Mouse (Mus musculus): ENCODE measurements around the gene Serpina9. TPM values are rescaled to one million over a fixed set of nuclear protein-coding genes. Genes with fewer than 3 reads are reported as not detected.

Gene Serpina9
- polyA plus RNA-seq, 1 experiment from 2014 or later, result not detected

DNA sequence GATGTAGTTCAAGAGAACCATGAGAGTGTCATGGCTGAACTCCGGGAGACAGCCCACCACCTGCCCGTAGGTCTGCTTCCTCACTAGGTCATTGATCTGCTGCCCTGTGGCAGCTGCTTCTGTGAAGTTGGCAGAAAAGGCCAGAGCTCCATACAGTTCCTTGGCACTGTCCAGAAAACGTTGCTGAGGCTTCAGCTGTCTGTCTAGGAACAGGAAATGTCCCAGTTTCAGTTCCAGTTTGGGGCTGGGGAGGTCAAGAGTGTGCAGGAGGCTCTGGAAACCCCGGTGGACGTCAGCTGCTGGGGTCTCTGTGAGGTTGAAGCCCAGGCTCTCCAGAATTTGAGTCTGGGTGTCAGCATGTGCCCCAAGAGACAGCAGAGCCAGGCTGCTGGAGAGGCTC lies 27.7 kb downstream of the Serpina9 start:
- Histone ChIP-seq H3K4me1 (no peaks in the 10 kb centered on the region), H3K4me3 (no peak overlapping the region), H3K27me3 (replicated peaks; ENCODE audit: low read depth, poor library complexity, severe bottlenecking) (no peaks in the 10 kb centered on the region), H3K27ac (replicated peaks) (no peak overlapping the region), H3K9me3 (no peaks in the 10 kb centered on the region), H3K36me3 (replicated peaks) (no peaks in the 10 kb centered on the region)
- 66% methylated on average over 5 of the region's 5 CpGs for WGBS
- DNase-seq (ENCODE audit: low spot score), result no peak

DNA sequence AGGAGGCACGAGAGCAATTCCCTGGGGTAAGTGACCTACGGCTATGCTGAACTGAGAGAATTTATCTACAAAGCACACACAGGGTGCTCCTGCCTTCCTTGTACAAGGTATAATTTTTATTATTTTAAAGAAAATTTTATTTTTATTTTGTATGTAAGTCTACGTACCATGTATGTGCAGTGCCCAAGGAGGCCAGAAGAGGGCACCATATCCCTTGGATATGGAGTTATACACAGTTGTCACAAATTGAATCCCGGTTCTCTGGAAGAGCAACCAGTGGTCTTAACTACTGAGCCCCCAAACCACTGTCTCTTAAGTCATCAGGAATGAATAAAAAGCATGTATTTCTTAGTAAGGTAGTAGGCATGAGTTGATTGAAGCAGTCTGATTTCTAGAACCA lies 28.6 kb downstream of the Serpina9 start:
- Histone ChIP-seq H3K4me3 (no peak overlapping the region), H3K9me3 (no peaks in the 10 kb centered on the region), H3K4me1 (no peaks in the 10 kb centered on the region), H3K27ac (replicated peaks) (no peak overlapping the region), H3K36me3 (replicated peaks) (no peaks in the 10 kb centered on the region), H3K27me3 (replicated peaks; ENCODE audit: low read depth, poor library complexity, severe bottlenecking) (no peaks in the 10 kb centered on the region)
- peak; percentile 46 for DNase-seq (ENCODE audit: low spot score)
- WGBS, result 65% methylated on average over 4 of the region's 4 CpGs

DNA sequence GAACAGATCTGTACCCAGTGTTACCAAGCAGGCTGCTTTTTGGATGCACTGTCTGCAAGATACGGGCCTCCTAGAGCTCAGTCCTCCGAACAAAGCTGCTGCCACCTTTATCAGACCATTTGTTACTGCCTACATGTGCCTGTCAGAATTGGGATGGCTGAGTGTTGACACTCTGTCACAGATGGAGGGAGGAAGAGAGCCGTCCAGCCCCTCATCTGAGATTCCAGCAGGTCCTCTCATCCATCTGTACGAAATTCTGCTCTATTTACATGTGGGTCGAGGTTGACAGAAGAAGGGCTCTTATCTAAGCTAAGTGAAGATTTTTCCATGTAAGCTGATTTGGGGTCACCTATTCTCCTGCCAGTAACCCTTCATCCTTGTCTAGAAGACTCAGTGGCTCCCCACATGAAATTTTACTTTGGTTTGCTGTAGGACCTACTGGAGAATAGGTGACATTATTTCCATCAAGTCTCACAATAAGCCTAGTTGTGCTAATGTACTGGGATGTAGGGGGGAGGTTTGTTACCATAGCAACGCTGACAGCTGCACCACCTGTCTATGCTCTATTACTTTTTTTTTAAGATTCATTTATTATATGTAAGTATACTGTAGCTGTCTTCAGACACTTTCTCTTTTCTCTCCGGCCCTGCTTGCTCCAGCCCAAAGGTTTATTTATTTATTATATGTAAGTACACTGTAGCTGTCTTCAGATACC lies 31.8 kb downstream of the Serpina9 start:
- Histone ChIP-seq H3K36me3 (replicated peaks) (no peaks in the 10 kb centered on the region), H3K4me3 (no peak overlapping the region), H3K4me1 (no peaks in the 10 kb centered on the region), H3K27me3 (replicated peaks; ENCODE audit: low read depth, poor library complexity, severe bottlenecking) (no peaks in the 10 kb centered on the region), H3K27ac (replicated peaks) (no peak overlapping the region), H3K9me3 (no peaks in the 10 kb centered on the region)
- DNase-seq (ENCODE audit: low spot score), result no peak
- WGBS, result 85% methylated on average over 7 of the region's 7 CpGs

DNA sequence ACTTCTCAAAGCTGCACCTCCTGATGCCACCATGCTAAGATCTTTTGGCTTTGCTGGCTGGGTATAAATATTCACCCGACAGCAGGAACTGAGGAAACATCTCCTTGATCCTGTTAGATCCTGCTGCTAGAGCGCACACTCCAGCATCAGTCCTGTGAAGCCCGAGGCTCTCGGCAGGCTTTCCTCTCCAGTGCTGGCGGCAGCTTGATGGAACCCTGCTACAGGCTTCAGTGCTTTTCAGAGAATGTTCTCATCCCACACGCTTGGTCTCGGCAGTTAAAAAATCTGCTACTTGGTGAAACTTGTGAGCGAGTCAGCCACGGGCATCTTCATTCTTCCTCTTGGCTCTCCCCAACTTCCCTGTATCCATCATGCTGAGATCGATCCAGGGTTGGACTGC lies 35.3 kb downstream of the Serpina9 start:
- Histone ChIP-seq H3K4me3 (no peak overlapping the region), H3K9me3 (no peaks in the 10 kb centered on the region), H3K27me3 (replicated peaks; ENCODE audit: low read depth, poor library complexity, severe bottlenecking) (no peaks in the 10 kb centered on the region), H3K36me3 (replicated peaks) (no peaks in the 10 kb centered on the region), H3K4me1 (no peaks in the 10 kb centered on the region), H3K27ac (replicated peaks) (no peak overlapping the region)
- DNase-seq (ENCODE audit: low spot score), result no peak
- 88% methylated on average over 10 of the region's 10 CpGs for WGBS

DNA sequence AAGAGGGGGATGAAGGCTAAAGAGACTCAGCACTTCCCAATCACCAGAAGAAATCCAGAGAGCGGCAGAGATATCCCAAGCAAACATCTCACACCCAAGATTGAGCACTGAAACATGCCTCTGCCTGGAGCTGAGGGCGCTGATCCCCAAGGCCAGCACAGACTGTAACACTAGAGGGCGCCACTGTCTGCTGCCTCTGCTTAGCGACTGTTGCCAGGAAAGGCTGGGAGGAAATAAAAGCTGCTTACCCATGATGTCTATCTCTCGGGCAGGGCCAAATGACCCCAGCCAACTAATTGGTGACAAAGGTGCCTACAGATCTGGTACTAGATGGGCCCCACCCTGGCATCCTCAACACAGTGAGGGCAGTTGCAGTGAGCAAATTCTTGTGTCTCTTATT lies 35.7 kb downstream of the Serpina9 start:
- Histone ChIP-seq H3K36me3 (replicated peaks) (no peaks in the 10 kb centered on the region), H3K9me3 (no peaks in the 10 kb centered on the region), H3K4me1 (no peaks in the 10 kb centered on the region), H3K27ac (replicated peaks) (no peak overlapping the region), H3K27me3 (replicated peaks; ENCODE audit: low read depth, poor library complexity, severe bottlenecking) (no peaks in the 10 kb centered on the region), H3K4me3 (no peak overlapping the region)
- DNase-seq (ENCODE audit: low spot score), result peak; percentile 31
- 41% methylated on average over 5 of the region's 5 CpGs for WGBS

DNA sequence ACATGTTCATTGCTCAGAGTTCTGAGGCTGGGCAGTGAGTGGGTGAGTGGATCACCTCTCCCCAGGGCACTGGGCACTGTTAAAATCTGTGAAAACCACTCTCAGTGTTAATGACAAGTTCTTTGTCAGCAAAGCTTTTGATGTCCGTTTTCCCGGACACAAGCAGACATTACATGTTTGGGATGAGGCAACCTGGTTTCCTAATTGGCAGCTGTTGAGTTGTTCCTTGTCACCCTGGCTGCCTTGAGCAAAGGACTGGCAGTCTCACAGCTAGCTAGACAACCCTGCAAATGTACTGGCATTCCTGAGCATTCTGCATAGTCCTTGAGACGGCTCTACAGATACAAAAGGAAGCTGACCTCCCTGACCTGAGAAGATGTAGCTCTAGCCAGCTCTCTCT lies 36.5 kb downstream of the Serpina9 start:
- Histone ChIP-seq H3K27ac (replicated peaks) (no peak overlapping the region), H3K27me3 (replicated peaks; ENCODE audit: low read depth, poor library complexity, severe bottlenecking) (no peaks in the 10 kb centered on the region), H3K9me3 (no peaks in the 10 kb centered on the region), H3K4me3 (no peak overlapping the region), H3K4me1 (no peaks in the 10 kb centered on the region), H3K36me3 (replicated peaks) (no peaks in the 10 kb centered on the region)
- DNase-seq (ENCODE audit: low spot score), result no peak
- WGBS, result 68% methylated on average over 3 of the region's 3 CpGs

DNA sequence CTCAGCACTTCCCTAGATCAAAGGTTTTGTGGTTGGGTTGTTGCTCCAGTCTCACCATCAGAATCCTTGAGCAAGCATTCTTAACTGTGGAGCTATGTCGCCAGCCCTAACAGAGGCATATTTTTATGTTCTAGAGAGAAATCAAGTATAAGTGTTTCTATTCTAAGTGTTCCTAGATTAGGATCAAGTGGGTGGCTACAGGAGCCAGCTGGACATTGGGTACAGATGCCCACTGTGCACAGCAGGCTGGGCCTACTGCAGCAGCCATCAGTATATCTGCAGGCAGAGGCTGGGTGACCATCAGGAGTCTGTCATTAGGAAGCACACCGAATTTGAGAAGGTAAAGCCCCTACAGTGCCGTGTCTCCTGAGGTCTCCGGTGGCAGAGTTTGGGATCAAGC lies 42.5 kb downstream of the Serpina9 start:
- Histone ChIP-seq H3K4me1 (no peaks in the 10 kb centered on the region), H3K27ac (replicated peaks) (no peak overlapping the region), H3K9me3 (0 out of 2 replicates have a peak, but pooled peaks cover 12% of the 10 kb centered on the region), H3K36me3 (replicated peaks) (no peaks in the 10 kb centered on the region), H3K4me3 (no peak overlapping the region), H3K27me3 (replicated peaks; ENCODE audit: low read depth, poor library complexity, severe bottlenecking) (no peaks in the 10 kb centered on the region)
- WGBS, result 89% methylated on average over 4 of the region's 4 CpGs
- DNase-seq (ENCODE audit: low spot score), result no peak

DNA sequence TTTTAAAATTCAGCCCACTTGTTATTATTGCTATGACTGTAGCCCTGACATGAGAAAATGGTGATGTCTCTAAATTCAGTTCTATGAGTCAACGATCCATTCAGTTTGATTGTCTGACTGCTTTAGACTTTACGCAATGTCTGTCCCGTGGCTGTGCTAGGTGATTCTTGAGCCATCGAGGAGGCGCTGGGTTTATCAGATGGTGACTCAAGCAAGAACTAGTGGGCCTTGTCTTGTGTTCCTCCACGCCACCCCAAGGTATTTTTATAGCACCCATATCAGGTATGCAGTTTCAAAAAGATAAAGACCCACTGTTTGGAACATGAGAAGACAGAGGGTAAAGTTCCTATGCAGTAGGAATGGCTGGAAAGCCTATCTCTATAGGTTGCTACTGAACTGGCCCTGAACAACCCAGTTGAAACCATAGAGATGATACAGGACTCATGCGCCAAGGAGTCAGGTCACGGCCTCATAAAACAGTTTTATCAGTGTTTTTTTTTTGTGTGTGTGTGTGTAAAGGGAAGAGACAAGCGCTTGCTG lies 43.9 kb downstream of the Serpina9 start:
- Histone ChIP-seq H3K4me3 (no peak overlapping the region), H3K27ac (replicated peaks) (no peak overlapping the region), H3K27me3 (replicated peaks; ENCODE audit: low read depth, poor library complexity, severe bottlenecking) (no peaks in the 10 kb centered on the region), H3K4me1 (no peaks in the 10 kb centered on the region), H3K36me3 (replicated peaks) (no peaks in the 10 kb centered on the region), H3K9me3 (peaks cover 16% of the 10 kb centered on the region; the same call in 1 of the 2 replicates)
- DNase-seq (ENCODE audit: low spot score), result no peak
- 93% methylated on average over 9 of the region's 9 CpGs for WGBS

DNA sequence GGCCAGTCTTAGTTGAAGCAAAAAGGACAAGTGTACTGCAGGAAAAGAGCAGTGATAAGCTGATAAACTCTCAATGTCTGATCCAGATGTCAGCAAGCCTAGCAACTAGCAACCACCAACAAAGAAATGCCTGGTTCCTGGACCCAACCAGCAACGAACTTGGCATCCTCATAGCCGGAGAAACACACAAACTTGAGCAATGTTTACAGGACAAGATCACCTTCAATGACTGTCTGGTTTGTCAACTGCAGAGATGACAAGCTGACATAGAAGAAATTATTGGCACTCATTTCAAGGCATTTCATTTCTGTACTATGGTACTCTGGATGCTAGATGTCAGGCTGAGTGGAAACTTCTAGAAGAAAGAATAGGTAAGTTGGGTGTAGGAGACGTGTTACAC lies 46.8 kb downstream of the Serpina9 start:
- no peaks in the 10 kb centered on the region for H3K4me1 ChIP-seq
- H3K9me3 ChIP-seq, result peaks cover 20% of the 10 kb centered on the region; the same call in 1 of the 2 replicates
- no peak overlapping the region for H3K27ac ChIP-seq (replicated peaks)
- DNase-seq (ENCODE audit: low spot score), result no peak
- H3K36me3 ChIP-seq (replicated peaks), result no peaks in the 10 kb centered on the region
- no peak overlapping the region for H3K4me3 ChIP-seq
- H3K27me3 ChIP-seq (replicated peaks; ENCODE audit: low read depth, poor library complexity, severe bottlenecking), result no peaks in the 10 kb centered on the region
- 75% methylated on average over 3 of the region's 3 CpGs for WGBS

DNA sequence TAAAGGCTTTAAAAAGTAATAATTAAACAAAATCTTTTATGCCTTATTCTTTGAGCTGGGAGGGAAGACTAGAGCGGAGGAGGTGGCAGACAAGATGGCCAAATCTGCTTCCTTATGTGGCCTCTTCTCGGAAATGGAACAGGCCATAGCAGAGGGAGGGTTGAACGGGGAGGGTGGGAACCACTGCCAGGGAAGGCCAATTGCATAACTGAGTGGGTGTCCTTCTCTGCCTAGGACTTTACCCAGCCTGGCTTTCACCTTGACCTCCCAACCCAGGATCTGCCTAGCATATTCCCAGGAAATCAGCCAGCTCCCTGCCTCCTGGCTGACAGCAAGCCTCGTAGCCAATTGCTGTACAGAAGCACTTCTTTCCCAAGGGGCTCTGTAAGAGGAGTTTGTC lies 50.3 kb downstream of the Serpina9 start:
- Histone ChIP-seq H3K27me3 (replicated peaks; ENCODE audit: low read depth, poor library complexity, severe bottlenecking) (no peaks in the 10 kb centered on the region), H3K36me3 (replicated peaks) (no peaks in the 10 kb centered on the region), H3K4me1 (no peaks in the 10 kb centered on the region), H3K27ac (replicated peaks) (no peak overlapping the region), H3K4me3 (no peak overlapping the region), H3K9me3 (peaks cover 34% of the 10 kb centered on the region)
- 83% methylated on average over 4 of the region's 4 CpGs for WGBS
- no peak for DNase-seq (ENCODE audit: low spot score)

DNA sequence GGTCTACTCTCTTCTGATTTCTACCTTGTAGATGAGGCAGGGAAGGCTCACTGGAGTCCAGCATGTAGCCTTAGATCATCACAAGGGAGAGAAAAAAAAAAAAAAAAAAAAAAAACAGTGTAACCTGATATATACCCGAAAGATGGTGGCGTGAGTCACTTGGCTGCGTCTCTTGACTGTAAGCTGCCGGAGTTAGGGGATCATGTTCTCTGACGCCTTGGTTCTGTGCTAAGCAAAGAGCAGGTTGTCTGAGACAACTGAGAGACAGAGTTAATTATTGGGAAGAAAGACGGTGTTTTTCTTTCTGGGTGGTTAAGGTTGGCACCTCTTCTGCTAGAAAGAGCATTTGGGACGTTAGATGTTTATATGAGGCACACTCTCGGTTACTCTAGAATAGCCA lies 50.7 kb downstream of the Serpina9 start:
- peaks cover 35% of the 10 kb centered on the region for H3K9me3 ChIP-seq
- no peaks in the 10 kb centered on the region for H3K36me3 ChIP-seq (replicated peaks)
- H3K27ac ChIP-seq (replicated peaks), result no peak overlapping the region
- 89% methylated on average over 8 of the region's 8 CpGs for WGBS
- no peaks in the 10 kb centered on the region for H3K4me1 ChIP-seq
- no peak overlapping the region for H3K4me3 ChIP-seq
- DNase-seq (ENCODE audit: low spot score), result no peak
- H3K27me3 ChIP-seq (replicated peaks; ENCODE audit: low read depth, poor library complexity, severe bottlenecking), result no peaks in the 10 kb centered on the region

DNA sequence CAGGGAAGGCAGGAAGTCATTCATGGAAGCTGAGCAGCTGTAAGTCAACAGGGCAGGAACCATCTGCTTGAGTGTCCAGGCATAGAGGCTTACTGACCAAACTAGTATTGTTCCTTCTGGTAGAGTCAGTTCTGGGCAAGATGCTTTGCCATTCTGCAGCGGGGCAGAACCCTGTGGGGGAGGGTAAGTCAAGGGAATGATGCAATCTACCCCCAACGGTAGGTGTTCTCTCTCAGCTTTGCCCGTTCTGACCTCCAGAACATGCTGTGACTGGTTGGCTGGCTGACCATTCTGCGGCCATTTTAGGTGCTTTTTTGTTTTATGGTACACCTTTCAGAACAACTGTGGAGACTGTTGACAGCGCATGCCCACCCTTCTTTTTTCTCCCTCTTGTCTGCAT lies 51.2 kb downstream of the Serpina9 start:
- WGBS, result 86% methylated on average over 5 of the region's 5 CpGs
- Histone ChIP-seq H3K9me3 (peaks cover 34% of the 10 kb centered on the region), H3K27me3 (replicated peaks; ENCODE audit: low read depth, poor library complexity, severe bottlenecking) (no peaks in the 10 kb centered on the region), H3K27ac (replicated peaks) (no peak overlapping the region), H3K36me3 (replicated peaks) (no peaks in the 10 kb centered on the region), H3K4me1 (no peaks in the 10 kb centered on the region), H3K4me3 (no peak overlapping the region)
- no peak for DNase-seq (ENCODE audit: low spot score)

DNA sequence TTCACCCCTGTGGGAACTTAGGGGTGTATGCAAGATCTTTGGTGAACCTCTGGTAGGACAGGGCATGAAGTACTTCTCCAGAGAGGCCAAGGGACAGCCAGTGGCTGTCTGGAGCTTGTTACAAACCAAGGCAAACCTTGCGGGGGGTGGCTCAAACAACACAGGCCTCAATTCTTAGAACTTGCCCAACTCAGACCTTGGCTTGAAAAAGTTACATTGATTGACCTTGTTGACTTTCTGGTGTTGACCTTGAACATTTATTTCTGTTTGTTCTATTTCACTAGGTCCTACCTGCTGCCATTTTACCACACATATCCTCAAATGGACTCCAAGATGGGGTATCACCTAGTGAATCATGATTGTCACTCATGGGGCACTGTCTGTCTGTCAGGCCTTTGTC lies 51.8 kb downstream of the Serpina9 start:
- H3K9me3 ChIP-seq, result peaks cover 34% of the 10 kb centered on the region
- WGBS, result 94% methylated on average over 1 of the region's 1 CpGs
- DNase-seq (ENCODE audit: low spot score), result no peak

More for the DNA sequence above, 51.8 kb downstream of the Serpina9 start:
- Histone ChIP-seq H3K27me3 (replicated peaks; ENCODE audit: low read depth, poor library complexity, severe bottlenecking) (no peaks in the 10 kb centered on the region), H3K27ac (replicated peaks) (no peak overlapping the region), H3K36me3 (replicated peaks) (no peaks in the 10 kb centered on the region), H3K4me3 (no peak overlapping the region), H3K4me1 (no peaks in the 10 kb centered on the region)
